Mouse (Mus musculus) olfactory bulb, adult 2 months (tissue): ENCODE results near the gene Dnajc25. TPM values are rescaled to one million over a fixed set of nuclear protein-coding genes. Genes with fewer than 3 reads are reported as not detected.

ENCODE experiments used
- H3K27ac ChIP-seq: fragments of 200-500 bp; 2 replicates; pipeline ENCODE4 v1.5.1; 2012; ENCODE audit warnings: low read depth, low read length; ENCODE audit not compliant: insufficient read depth
- H3K4me1 ChIP-seq: fragments of 200-500 bp; 2 replicates; pipeline ENCODE4 v1.6.1; 2012; ENCODE audit warnings: low read length; ENCODE audit not compliant: control insufficient read depth, insufficient read depth
- H3K4me3 ChIP-seq: fragments of 200-500 bp; 2 replicates; pipeline ENCODE4 v1.5.1; 2012; ENCODE audit warnings: mild to moderate bottlenecking, low read depth, low read length, moderate library complexity; ENCODE audit not compliant: insufficient read depth
- CTCF ChIP-seq: fragments of 200-500 bp; IDR thresholded peaks from 2 replicates; pipeline ENCODE4 v1.5.1; 2012; ENCODE audit warnings: low read depth, mild to moderate bottlenecking, low read length, moderate library complexity; ENCODE audit not compliant: insufficient read depth
- POLR2A ChIP-seq: fragments of 200-500 bp; IDR thresholded peaks from 2 replicates; pipeline ENCODE4 v1.6.1; 2012; ENCODE audit warnings: mild to moderate bottlenecking, low read depth, low read length, moderate library complexity; ENCODE audit not compliant: insufficient read depth
- WGBS: fragments of 180-500 bp; shearing (Covaris S2); methylation state at CpG from one replicate; pipeline ENCODE4 v1.1.7; 2018; 5-methylcytosine and 5-hydroxymethylcytosine counted together
- polyA plus RNA-seq: library from polyadenylated mRNA; stranded (reverse); fragments of >200 nt; gene quantifications from 2 replicates; pipeline ENCODE4 v1.2.4, GENCODE M21; 2012; ENCODE audit warnings: low replicate concordance; ENCODE audit not compliant: missing spikeins, insufficient read depth, insufficient read length

Dnajc25 gene
- polyA plus RNA-seq, 1 experiment = not detected

- WGBS = 97% methylated on average over 5 of the region's 5 CpGs
- Histone ChIP-seq H3K4me1 (no peaks in the 10 kb centered on the region), H3K27ac (no peak overlapping the region), H3K4me3 (no peak overlapping the region)
- TF ChIP-seq POLR2A = no peak
- TF ChIP-seq CTCF = no peak
Measured at GRCm38 (mm10) chr4:59043074-59043473, 48.2 kb downstream of the Dnajc25 start.

GRCm38 (mm10) chr4:59043891-59044290, 49.0 kb downstream of the Dnajc25 start:
- Histone ChIP-seq H3K4me3 (no peak overlapping the region), H3K4me1 (no peaks in the 10 kb centered on the region), H3K27ac (no peak overlapping the region)
- 87% methylated on average over 6 of the region's 6 CpGs for WGBS
- TF ChIP-seq CTCF (no peak), POLR2A (no peak)

GRCm38 (mm10) chr4:59047222-59047621, 52.4 kb downstream of the Dnajc25 start:
- 53% methylated on average over 3 of the region's 3 CpGs for WGBS
- Histone ChIP-seq H3K4me1 (no peaks in the 10 kb centered on the region), H3K4me3 (no peak overlapping the region), H3K27ac (no peak overlapping the region)
- TF ChIP-seq CTCF = no peak
- TF ChIP-seq POLR2A = no peak

- no peak for TF ChIP-seq POLR2A
- 100% methylated on average over 1 of the region's 1 CpGs for WGBS
- Histone ChIP-seq H3K4me1 (no peaks in the 10 kb centered on the region), H3K27ac (no peak overlapping the region), H3K4me3 (no peak overlapping the region)
Measured at GRCm38 (mm10) chr4:59051081-59051480, 56.2 kb downstream of the Dnajc25 start.

- TF ChIP-seq CTCF = no peak
- TF ChIP-seq POLR2A = no peak
- H3K4me3 ChIP-seq = no peak overlapping the region
- H3K4me1 ChIP-seq = no peaks in the 10 kb centered on the region
- H3K27ac ChIP-seq = no peak overlapping the region
- 88% methylated on average over 3 of the region's 3 CpGs for WGBS
Measured at GRCm38 (mm10) chr4:59057929-59058328, 63.1 kb downstream of the Dnajc25 start.

GRCm38 (mm10) chr4:59062526-59062925, 67.7 kb downstream of the Dnajc25 start:
- H3K27ac ChIP-seq = no peak overlapping the region
- 82% methylated on average over 12 of the region's 12 CpGs for WGBS
- TF ChIP-seq POLR2A (no peak), CTCF (no peak)
- no peak overlapping the region for H3K4me3 ChIP-seq
- H3K4me1 ChIP-seq = no peaks in the 10 kb centered on the region

- Histone ChIP-seq H3K4me3 (no peak overlapping the region), H3K4me1 (no peaks in the 10 kb centered on the region), H3K27ac (no peak overlapping the region)
- 55% methylated on average over 3 of the region's 3 CpGs for WGBS
- TF ChIP-seq POLR2A (no peak), CTCF (no peak)
Measured at GRCm38 (mm10) chr4:59069276-59069675, 74.4 kb downstream of the Dnajc25 start.

Other genes with a start within 250 kb of the Dnajc25 start
- not detected in 2 replicates for gene Olfr267, start 207.3 kb upstream of the Dnajc25 start, polyA plus RNA-seq
- 266 TPM in 1 of 2 replicates, not detected in the other for gene Ecpas, start 82.3 kb upstream of the Dnajc25 start, polyA plus RNA-seq
- not detected in 2 replicates for gene Zkscan16, start 51.4 kb upstream of the Dnajc25 start, polyA plus RNA-seq
- not detected in 2 replicates for gene Ptgr1, start 7.9 kb upstream of the Dnajc25 start, polyA plus RNA-seq
- gene Gm20503, start 8.1 kb downstream of the Dnajc25 start, polyA plus RNA-seq = not detected in 2 replicates
- not detected in 2 replicates for gene Gng10, start 40.0 kb downstream of the Dnajc25 start, polyA plus RNA-seq
- gene AI481877, start 143.9 kb downstream of the Dnajc25 start, polyA plus RNA-seq = not detected in 2 replicates
- gene Ugcg, start 194.2 kb downstream of the Dnajc25 start, polyA plus RNA-seq = 114 TPM in 1 of 2 replicates, not detected in the other